In the genomic region with DNA sequence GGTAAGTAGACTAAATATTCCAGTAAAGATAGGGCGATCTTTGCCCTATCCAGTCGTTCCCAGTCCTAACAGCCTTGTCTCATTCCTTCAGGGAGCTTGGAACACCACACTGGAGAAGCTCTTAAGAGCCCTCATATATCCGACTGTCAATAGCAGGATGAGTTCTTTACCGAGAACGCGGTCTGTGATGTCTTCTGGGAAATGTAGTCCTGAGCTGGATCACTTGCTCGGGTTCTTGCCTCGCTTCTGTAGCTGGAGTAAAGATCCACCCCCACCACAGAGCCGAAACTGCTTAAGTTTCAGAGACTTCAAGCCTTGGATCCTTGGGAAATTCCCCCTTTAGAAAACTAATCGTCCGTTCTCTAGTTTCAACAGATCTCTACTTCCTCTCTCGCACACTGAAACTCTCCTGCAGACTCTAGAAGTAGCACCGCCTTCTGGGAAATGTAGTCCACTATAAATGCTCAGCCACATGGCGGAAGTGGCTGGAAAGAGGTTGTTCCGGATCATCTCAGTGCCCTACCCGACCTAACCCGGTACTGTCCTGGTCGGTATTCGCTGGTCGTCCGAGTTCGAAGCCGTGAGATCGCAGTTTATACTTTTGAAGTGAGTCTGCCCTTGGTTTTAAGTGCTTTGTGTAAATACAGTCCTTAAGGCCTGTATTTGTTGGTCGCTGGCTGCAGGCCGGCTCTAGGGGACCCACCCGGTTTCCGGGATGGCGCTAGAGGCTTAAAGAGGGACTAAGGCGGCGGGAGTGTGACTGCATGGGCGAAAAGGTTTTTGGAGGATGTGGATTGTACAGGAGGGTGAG, we compare ENCODE assay signal across 8 mouse cellular contexts. TPM values are rescaled to one million over a fixed set of nuclear protein-coding genes. Genes with fewer than 3 reads are reported as not detected.
DNase-seq lines count a peak whose midpoint lies in the region; ATAC-seq and TF ChIP-seq lines count a peak whose summit lies in the region.

TSS of gene Zfp84 (plus strand) at position 463 of the 811 bp plus-strand sequence.

- no peaks in the 10 kb centered on the region for H3K9me3 ChIP-seq in G1E (replicated peaks)
- H3K9me3 ChIP-seq in forebrain, embryonic 16.5 days (ENCODE audit: control insufficient read depth, low read length) = no peaks in the 10 kb centered on the region
- H3K9me3 ChIP-seq in lung, embryonic 14.5 days (ENCODE audit: low read depth, low read length) = no peaks in the 10 kb centered on the region

- peaks cover 45% of the 10 kb centered on the region for H3K36me3 ChIP-seq in G1E (replicated peaks)
- peaks cover 1% of the 10 kb centered on the region; the same call in 1 of the 2 replicates for H3K36me3 ChIP-seq in forebrain, embryonic 16.5 days (ENCODE audit: control insufficient read depth, insufficient read depth)
- H3K36me3 ChIP-seq in lung, embryonic 14.5 days (ENCODE audit: insufficient read depth) = peaks cover 23% of the 10 kb centered on the region
- H3K36me3 ChIP-seq in thymus, adult 2 months (ENCODE audit: control insufficient read depth, insufficient read depth, low read length) = peaks cover 12% of the 10 kb centered on the region

- H3K4me1 ChIP-seq in G1E (ENCODE audit: insufficient read depth, low read depth, low read length) = peaks cover 33% of the 10 kb centered on the region
- H3K4me1 ChIP-seq in forebrain, embryonic 16.5 days (replicated peaks; ENCODE audit: control insufficient read depth, insufficient read depth, low read length) = peaks cover 26% of the 10 kb centered on the region
- H3K4me1 ChIP-seq in lung, embryonic 14.5 days (ENCODE audit: insufficient read depth) = peaks cover 5% of the 10 kb centered on the region; the same call in 1 of the 2 replicates
- H3K4me1 ChIP-seq in olfactory bulb, adult 2 months (ENCODE audit: control insufficient read depth, insufficient read depth, low read length) = peaks cover 4% of the 10 kb centered on the region; the same call in 1 of the 2 replicates
- H3K4me1 ChIP-seq in thymus, adult 2 months (replicated peaks; ENCODE audit: control insufficient read depth, insufficient read depth, low read length) = peaks cover 7% of the 10 kb centered on the region

- peak; percentile 49 for DNase-seq in G1E (ENCODE audit: low spot score)
- peak; percentile 87 for DNase-seq in cerebellum, adult 11-12 months
- DNase-seq in heart, postnatal 36 days = peak; percentile 83 to 88
- DNase-seq in layer of hippocampus, adult 2 months (ENCODE audit: low spot score in 2 of 2) = peak; percentile 84 to 94
- peak; percentile 96 for DNase-seq in lung, embryonic 14.5 days
- peak; percentile 90 for DNase-seq in thymus, adult 2 months

- intact Hi-C loops in heart, postnatal 36 days (cut with DNase I) = loop anchor here (1.0 to 5.0 kb wide), 4 partner anchors 15 to 135 kb away; partner anchors contain the start of genes Zfp30 and Zfp940

- H3K27ac ChIP-seq in forebrain, embryonic 16.5 days (ENCODE audit: low read length) = peak within 1 kb of the TSS; percentile 87
- peak within 1 kb of the TSS; percentile 95 for H3K27ac ChIP-seq in layer of hippocampus, adult 2 months
- peak within 1 kb of the TSS; percentile 89 for H3K27ac ChIP-seq in lung, embryonic 14.5 days (ENCODE audit: low read depth)
- peak within 1 kb of the TSS; percentile 94 for H3K27ac ChIP-seq in olfactory bulb, adult 2 months (ENCODE audit: insufficient read depth, low read depth, low read length)
- H3K27ac ChIP-seq in thymus, adult 2 months (ENCODE audit: control insufficient read depth, insufficient read depth, low read length) = peak within 1 kb of the TSS; percentile 74

- H3K9ac ChIP-seq in forebrain, embryonic 16.5 days (replicated peaks; ENCODE audit: low read depth, low read length) = peak within 1 kb of the TSS; percentile 65
- H3K9ac ChIP-seq in lung, embryonic 14.5 days = peak within 1 kb of the TSS; percentile 67

- TF ChIP-seq POLR2A in olfactory bulb, adult 2 months (IDR thresholded peaks at IDR 0.05; ENCODE audit: insufficient read depth, low read depth, low read length) = no peak
- no peak for TF ChIP-seq POLR2A in thymus, adult 2 months (IDR thresholded peaks at IDR 0.05; ENCODE audit: control insufficient read depth, extremely low read depth, insufficient read depth, low read length, poor library complexity)

- no peaks in the 10 kb centered on the region for H3K27me3 ChIP-seq in G1E (ENCODE audit: insufficient read depth, low read length)
- H3K27me3 ChIP-seq in forebrain, embryonic 16.5 days (replicated peaks; ENCODE audit: control insufficient read depth, insufficient read depth, low read length) = no peaks in the 10 kb centered on the region
- no peaks in the 10 kb centered on the region for H3K27me3 ChIP-seq in lung, embryonic 14.5 days (ENCODE audit: insufficient read depth, low read length)
- H3K27me3 ChIP-seq in thymus, adult 2 months (ENCODE audit: control insufficient read depth, insufficient read depth, low read length) = no peaks in the 10 kb centered on the region

- no peak for TF ChIP-seq CTCF in G1E (IDR thresholded peaks at IDR 0.05; ENCODE audit: low read depth, low read length)
- peak; percentile 24; the same call in 1 of the 2 replicates for TF ChIP-seq CTCF in layer of hippocampus, adult 2 months (conservative IDR thresholded peaks at IDR 0.05)
- no peak for TF ChIP-seq CTCF in lung, embryonic 14.5 days (IDR thresholded peaks at IDR 0.05; ENCODE audit: low read depth)
- no peak for TF ChIP-seq CTCF in olfactory bulb, adult 2 months (IDR thresholded peaks at IDR 0.05; ENCODE audit: insufficient read depth, low read depth, low read length)
- TF ChIP-seq CTCF in thymus, adult 2 months (IDR thresholded peaks at IDR 0.05; ENCODE audit: borderline replicate concordance, control insufficient read depth, extremely low read depth, insufficient read depth, low read length, poor library complexity) = 0 out of 2 replicates have a peak, but pooled peaks have one; percentile 40

- under 1% methylated on average over 32 of the region's 32 CpGs for WGBS in forebrain, embryonic 16.5 days
- under 1% methylated on average over 32 of the region's 32 CpGs for WGBS in lung, embryonic 14.5 days
- under 1% methylated on average over 32 of the region's 32 CpGs for WGBS in olfactory bulb, adult 2 months
- WGBS in thymus, adult 2 months = under 1% methylated on average over 32 of the region's 32 CpGs

- peak; percentile 95 for ATAC-seq in G1E (ENCODE audit: extremely low read depth, insufficient number of reproducible peaks, low FRiP score, poor library complexity, severe bottlenecking)
- peak; percentile 96 for ATAC-seq in forebrain, embryonic 16.5 days
- ATAC-seq in lung, embryonic 14.5 days (ENCODE audit: insufficient read depth) = peak; percentile 97

- H3K4me3 ChIP-seq in G1E (ENCODE audit: low read depth, low read length) = peak within 1 kb of the TSS; percentile 75
- peak within 1 kb of the TSS; percentile 62 for H3K4me3 ChIP-seq in forebrain, embryonic 16.5 days (replicated peaks; ENCODE audit: low read length)
- H3K4me3 ChIP-seq in layer of hippocampus, adult 2 months = peak within 1 kb of the TSS; percentile 94
- peak within 1 kb of the TSS; percentile 78 for H3K4me3 ChIP-seq in lung, embryonic 14.5 days (ENCODE audit: low read depth, low read length)
- peak within 1 kb of the TSS; percentile 67 for H3K4me3 ChIP-seq in olfactory bulb, adult 2 months (ENCODE audit: insufficient read depth, low read depth, low read length)
- H3K4me3 ChIP-seq in thymus, adult 2 months (ENCODE audit: control insufficient read depth, insufficient read depth, low read length) = peak within 1 kb of the TSS; percentile 81

- peak within 1 kb of the TSS; percentile 87 for H3K4me2 ChIP-seq in forebrain, embryonic 16.5 days (ENCODE audit: low read length)
- peak within 1 kb of the TSS; percentile 80 for H3K4me2 ChIP-seq in lung, embryonic 14.5 days

RNA-seq across cellular contexts. Expression of gene Zfp84, which starts in this region (rescaled TPM):
- total RNA-seq in G1E (2014; fragmentation: Nextera tagmentation) (22.1 and 24.8 TPM in 2 replicates), G1E (2017) (16.8 and 17.8 TPM in 2 replicates)
- polyA plus RNA-seq in G1E (2012) = 1.1 and 2.5 TPM in 2 replicates
- polyA plus RNA-seq in forebrain, embryonic 16.5 days (2015; fragmentation: Nextera tagmentation; extraction: Ambion mirVana) = 22.6 and 24.6 TPM in 2 replicates
- 10 to 100 TPM in 1 of 2 experiments, 1 to 10 TPM in 1; 9.8 to 11.4 TPM for total RNA-seq in heart, postnatal 36 days (2021)
- 10 to 100 TPM; 17.6 to 20.1 TPM for total RNA-seq in layer of hippocampus, adult 2 months (2021)
- polyA plus RNA-seq in lung, embryonic 14.5 days (2014; fragmentation: Nextera tagmentation; extraction: Ambion mirVana) = 14.3 and 14.5 TPM in 2 replicates
- polyA plus RNA-seq in olfactory bulb, adult 2 months (2012; ENCODE audit: insufficient read depth, insufficient read length, low replicate concordance, missing spikeins) = not detected in 2 replicates
- polyA plus RNA-seq in thymus, adult 2 months (2012; rRNA removed) = 8.6 and 9.0 TPM in 2 replicates

Comparison
In these comparisons a context has a peak if more than half of its experiments do, and no peak if none do; other contexts are left out.
1. Peak in every context shown above with its lines: DNase-seq, ATAC-seq, H3K4me3 ChIP-seq and H3K27ac ChIP-seq.
2. CTCF ChIP-seq: peak in layer of hippocampus, adult 2 months (single experiment) and thymus, adult 2 months (single experiment); none in G1E (single experiment), lung, embryonic 14.5 days (single experiment) and olfactory bulb, adult 2 months (single experiment).